Mouse (Mus musculus): ENCODE results near the gene Eme1. TPM values are rescaled to one million over a fixed set of nuclear protein-coding genes. Genes with fewer than 3 reads are reported as not detected.
A peak's percentile ranks its signal among the peaks of the same experiment; 100 is the strongest.
"Not testable (repeated sequence)": the region's sequence is repeated elsewhere in the genome, so short reads cannot be mapped to it uniquely, and the experiment has no call there.

Eme1 gene
- total RNA-seq (2018; cell fraction: chromatin; rRNA removed) = 10 to 100 TPM in 17 of 26 experiments, 1 to 10 TPM in 9; 5.1 to 54.9 (median 14.7) TPM
- 1 to 10 TPM in 15 of 26 experiments, under 1 TPM in 11; 0.61 to 1.7 (median 1.1) TPM for total RNA-seq (2018; cell fraction: cytosol; rRNA removed)
- 10 to 100 TPM in 9 of 26 experiments, 1 to 10 TPM in 17; 2.5 to 19.2 (median 7.1) TPM for total RNA-seq (2018; cell fraction: nucleus; rRNA removed)
- 0.60 to 4.3 TPM (median 1.5 TPM) in 3 replicates for polyA plus RNA-seq (2018)

DNA sequence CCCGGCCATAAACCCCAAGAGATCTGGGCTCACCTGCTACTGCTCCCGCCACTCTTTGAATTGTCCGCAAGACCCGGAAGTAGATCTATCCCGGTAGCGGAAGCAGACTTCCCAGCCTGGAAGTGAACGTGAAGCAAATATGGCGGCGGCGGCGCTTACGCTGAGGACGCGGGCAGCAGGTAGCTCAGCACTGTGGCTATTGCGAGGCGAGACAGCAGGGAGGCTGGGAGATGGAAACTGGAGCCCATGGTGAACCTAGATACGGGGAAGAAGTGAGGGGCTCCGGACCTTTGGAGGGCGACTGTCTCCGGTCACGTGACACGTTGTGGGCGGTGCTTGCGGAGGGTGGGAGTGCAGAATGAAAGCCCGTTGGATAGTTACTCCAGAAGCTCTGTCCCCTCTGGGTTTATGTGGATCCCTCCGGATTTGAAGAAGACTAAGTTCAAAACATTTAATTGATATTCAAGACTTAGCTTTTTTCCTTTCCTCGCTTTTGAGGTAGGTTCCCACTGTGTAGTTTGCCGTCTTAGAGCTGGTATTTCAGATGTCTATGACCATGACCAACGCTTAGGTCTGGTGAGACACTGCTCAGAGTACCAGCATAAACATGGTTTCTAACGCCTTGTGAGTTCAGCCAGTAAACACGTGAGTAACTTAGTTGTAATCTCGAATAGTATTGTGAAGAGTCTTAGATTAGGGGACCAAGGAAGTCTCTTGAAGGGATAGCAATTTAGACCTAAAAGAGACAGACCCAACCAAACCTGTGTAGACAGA is at the start of gene Eme1, which contains the start of gene Mrpl27:
Gene Eme1 (minus strand): TSS at position 302 of the 774 bp plus-strand sequence.
Gene Mrpl27 (plus strand): TSS at position 105 of the 774 bp plus-strand sequence.
- WGBS (ENCODE audit: missing documents) = under 1% methylated on average over 32 of the region's 32 CpGs
- Histone ChIP-seq H3K79me2 (ENCODE audit: inconsistent target) (peaks cover 46% of the 10 kb centered on the region), H3K36me3 (ENCODE audit: inconsistent target) (peaks cover 20% of the 10 kb centered on the region; the same call in 1 of the 2 replicates), H3K27ac (peak within 1 kb of the TSS; percentile 95), H3K4me3 (ENCODE audit: inconsistent target) (peak within 1 kb of the TSS; percentile 88)

DNA sequence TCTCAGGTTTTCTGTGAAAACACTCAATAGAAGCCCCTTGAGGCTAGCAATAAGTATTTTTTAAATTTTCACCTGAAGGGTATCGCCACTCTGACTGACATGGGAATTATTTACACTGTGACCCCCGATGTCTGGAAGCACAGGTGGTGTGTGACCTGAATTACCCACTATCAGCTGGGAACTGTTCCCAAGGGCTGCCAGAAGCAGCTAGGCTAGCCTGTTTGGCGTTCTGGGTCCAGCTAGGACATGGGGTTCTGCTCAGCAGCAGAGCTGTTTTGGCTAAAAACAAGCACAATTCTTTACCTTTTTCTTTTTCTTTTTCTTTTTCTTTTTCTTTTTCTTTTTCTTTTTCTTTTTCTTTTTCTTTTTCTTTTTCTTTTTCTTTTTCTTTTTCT is 48.4 kb upstream of the Eme1 start:
- Histone ChIP-seq H3K36me3 (ENCODE audit: inconsistent target) (no peaks in the 10 kb centered on the region), H3K27ac (no peak overlapping the region), H3K4me3 (ENCODE audit: inconsistent target) (no peak overlapping the region), H3K79me2 (ENCODE audit: inconsistent target) (no peaks in the 10 kb centered on the region)
- WGBS (ENCODE audit: missing documents) = 94% methylated on average over 3 of the region's 3 CpGs

DNA sequence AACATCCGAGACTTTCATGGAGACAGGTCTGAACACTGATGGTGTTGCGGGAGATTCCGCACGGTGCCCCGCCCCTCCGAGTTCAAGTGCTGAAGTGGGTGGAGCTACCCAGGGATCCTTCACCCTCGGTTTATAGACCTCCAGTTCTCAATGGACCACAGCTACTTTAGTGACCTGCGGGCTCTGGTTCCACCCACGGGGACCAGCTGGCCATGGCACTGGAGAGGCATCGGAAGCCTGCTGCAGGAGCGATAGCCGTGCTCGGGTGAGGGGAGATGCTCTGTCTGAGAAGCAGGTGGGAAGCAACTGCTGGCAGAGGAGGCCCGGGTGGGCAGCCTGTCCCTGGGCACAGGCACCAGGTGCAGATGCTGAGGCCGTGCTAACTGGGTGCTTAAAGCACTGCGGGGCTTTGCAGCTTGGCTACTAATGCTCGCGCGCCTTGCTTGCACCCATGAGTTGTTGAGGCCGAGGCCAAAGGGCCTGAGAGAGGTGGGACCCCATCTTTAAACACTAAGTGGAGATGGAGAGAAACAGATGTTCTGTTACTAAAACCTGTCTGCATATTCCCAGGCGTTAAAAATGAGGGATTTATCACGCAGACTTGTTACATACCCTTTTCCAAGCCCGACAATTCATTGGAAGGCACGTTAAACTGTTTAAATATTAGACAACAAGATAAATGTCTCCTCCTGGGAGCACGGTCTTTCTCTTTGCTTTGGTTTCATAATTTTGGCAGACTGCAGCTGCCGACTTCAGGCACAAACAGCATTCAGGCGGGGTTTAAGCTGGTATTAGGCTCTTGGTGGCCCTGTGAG is 47.8 kb upstream of the Eme1 start:
- no peak overlapping the region for H3K4me3 ChIP-seq (ENCODE audit: inconsistent target)
- H3K36me3 ChIP-seq (ENCODE audit: inconsistent target) = no peaks in the 10 kb centered on the region
- WGBS (ENCODE audit: missing documents) = 88% methylated on average over 27 of the region's 27 CpGs
- no peak overlapping the region for H3K27ac ChIP-seq
- no peaks in the 10 kb centered on the region for H3K79me2 ChIP-seq (ENCODE audit: inconsistent target)

DNA sequence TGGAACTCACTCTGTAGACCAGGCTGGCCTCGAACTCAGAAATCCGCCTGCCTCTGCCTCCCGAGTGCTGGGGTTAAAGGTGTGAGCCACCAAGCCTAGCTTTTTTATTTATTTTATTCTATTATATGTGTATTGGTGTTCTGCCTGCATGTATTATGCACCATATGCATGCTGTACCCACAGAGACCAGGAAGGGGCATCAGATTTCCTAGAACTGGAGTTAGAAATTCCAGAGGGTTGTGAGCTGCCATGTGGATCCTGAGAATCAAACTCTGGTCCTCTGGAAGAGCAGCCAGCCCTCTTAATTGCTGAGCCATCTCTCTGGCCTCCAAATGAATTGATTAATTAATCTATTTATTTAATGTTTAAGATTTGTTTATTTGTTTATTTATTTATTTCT is 45.6 kb upstream of the Eme1 start:
- H3K79me2 ChIP-seq (ENCODE audit: inconsistent target) = no peaks in the 10 kb centered on the region
- no CpG with 5 or more reads among the region's 3 CpGs for WGBS (ENCODE audit: missing documents)
- no peaks in the 10 kb centered on the region for H3K36me3 ChIP-seq (ENCODE audit: inconsistent target)
- no peak overlapping the region for H3K27ac ChIP-seq
- no peak overlapping the region for H3K4me3 ChIP-seq (ENCODE audit: inconsistent target)

DNA sequence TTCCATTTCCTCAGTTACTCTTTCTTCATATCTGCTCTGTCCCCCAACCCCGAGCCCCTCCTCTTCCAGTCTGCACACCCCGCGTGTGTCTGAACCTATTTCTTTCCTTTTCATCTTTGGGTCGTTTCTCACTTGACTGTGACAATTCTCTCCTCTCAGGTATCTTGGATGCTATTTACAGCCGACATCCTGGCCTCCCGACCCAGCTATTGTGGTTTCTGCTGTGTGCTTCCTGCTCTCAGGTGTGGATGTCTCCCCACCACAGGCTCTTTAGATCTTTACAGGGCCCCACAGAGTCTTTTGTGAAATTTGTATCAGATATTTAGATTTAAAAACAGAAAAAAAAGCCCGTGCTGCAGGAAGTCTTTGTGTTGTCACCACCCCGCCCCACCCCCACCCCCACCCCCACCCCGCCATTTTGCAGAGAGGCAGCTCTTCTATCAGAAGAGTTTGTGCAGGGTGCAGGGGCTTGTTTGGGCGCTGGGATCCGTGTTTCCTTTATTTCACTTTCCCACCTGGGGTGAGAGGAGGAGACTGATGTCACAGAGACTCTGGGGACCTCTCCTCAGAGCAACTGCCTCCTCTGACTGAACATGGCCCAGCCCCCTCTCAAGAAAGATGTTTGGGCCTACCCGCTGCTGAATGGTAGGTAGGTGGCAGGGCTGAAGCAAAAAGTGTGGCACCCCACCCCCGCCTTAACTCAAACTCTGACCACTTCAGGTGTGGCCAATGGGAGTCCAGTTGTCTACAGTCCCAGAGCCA is 44.1 kb upstream of the Eme1 start:
- H3K27ac ChIP-seq = no peak overlapping the region
- no peaks in the 10 kb centered on the region for H3K79me2 ChIP-seq (ENCODE audit: inconsistent target)
- H3K4me3 ChIP-seq (ENCODE audit: inconsistent target) = no peak overlapping the region
- no peaks in the 10 kb centered on the region for H3K36me3 ChIP-seq (ENCODE audit: inconsistent target)
- 55% methylated on average over 13 of the region's 13 CpGs for WGBS (ENCODE audit: missing documents)

DNA sequence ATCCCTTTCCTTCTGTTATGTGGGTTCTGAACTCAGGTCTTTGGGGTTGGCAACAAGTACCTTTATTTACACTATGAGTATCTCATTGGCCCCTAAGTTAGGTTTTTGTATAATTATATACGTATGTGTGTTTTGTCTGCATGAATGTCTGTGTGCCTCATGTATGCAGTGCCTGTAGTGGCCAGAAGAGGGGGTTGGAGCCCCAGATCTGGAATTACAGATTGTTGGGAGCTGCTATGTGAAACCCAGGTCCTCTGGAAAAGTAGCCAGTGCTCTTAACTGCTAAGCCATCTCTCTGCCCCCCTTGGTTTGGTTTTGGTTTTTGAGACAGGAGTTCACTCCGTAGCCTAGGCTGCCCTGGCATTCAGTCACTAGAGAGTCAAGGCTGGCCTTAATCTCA is 43.4 kb upstream of the Eme1 start:
- Histone ChIP-seq H3K79me2 (ENCODE audit: inconsistent target) (no peaks in the 10 kb centered on the region), H3K36me3 (ENCODE audit: inconsistent target) (no peaks in the 10 kb centered on the region), H3K4me3 (ENCODE audit: inconsistent target) (no peak overlapping the region), H3K27ac (no peak overlapping the region)
- 91% methylated on average over 2 of the region's 2 CpGs for WGBS (ENCODE audit: missing documents)

DNA sequence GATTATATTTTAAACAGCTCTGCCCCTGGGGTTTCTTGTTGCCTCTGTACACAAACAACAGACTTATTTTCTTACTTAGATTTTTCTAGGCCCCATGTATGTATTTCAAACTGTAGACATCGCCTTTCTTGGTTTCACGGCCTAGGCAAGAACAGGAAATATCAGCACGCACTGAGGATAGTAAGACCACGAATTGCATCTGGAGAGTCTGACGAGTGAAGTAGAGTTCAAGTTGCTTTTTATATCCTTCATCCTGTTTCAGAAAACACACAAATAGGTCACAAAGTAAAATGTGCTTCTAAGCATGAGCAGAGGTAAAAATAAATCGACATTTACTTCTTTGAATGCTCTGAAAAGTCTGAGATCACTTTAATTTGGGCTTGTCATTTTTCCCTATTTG is 41.7 kb upstream of the Eme1 start:
- 46% methylated on average over 6 of the region's 6 CpGs for WGBS (ENCODE audit: missing documents)
- Histone ChIP-seq H3K4me3 (ENCODE audit: inconsistent target) (no peak overlapping the region), H3K79me2 (ENCODE audit: inconsistent target) (no peaks in the 10 kb centered on the region), H3K36me3 (ENCODE audit: inconsistent target) (no peaks in the 10 kb centered on the region), H3K27ac (no peak overlapping the region)

DNA sequence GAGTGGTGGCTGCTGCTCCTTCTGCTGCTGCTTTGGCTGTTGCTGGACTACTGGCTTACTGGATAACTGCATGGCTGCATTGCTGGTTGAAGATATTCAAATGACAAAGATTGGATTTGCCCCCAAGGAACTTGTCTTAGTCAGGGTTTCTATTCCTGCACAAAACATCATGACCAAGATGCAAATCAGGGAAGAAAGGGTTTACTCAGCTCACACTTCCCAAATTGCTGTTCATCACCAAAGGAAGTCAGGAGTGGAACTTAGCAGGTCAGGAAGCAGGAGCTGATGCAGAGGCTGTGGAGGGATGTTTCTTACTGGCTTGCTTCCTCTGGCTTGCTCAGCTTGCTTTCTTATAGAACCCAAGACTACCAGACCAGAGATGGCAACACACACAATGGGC is 38.7 kb upstream of the Eme1 start:
- peak overlapping the region; percentile 68 for H3K27ac ChIP-seq
- not testable (repeated sequence) for H3K36me3 ChIP-seq (ENCODE audit: inconsistent target); H3K79me2 ChIP-seq (ENCODE audit: inconsistent target); H3K4me3 ChIP-seq (ENCODE audit: inconsistent target)

DNA sequence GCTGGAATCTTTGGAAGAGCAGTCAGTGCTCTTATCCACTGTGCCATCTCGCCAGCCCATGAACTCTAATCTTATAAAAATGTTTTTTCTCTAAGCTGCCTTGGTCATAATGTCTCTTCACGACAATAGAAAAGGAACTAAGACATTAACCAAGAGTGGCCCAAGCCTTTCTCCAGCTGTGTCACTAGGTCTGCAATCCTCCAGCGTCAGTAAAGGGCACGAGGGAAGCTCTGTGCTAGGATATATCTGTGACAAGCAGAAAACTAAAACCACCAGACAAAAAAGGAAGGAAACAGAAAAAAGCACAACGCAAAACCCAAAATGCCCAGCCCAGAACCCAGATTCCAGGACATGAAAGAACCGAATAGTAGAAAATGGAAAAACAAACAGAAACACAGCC is 33.4 kb upstream of the Eme1 start:
- Histone ChIP-seq H3K79me2 (ENCODE audit: inconsistent target) (no peaks in the 10 kb centered on the region; the same call in 1 of the 2 replicates), H3K4me3 (ENCODE audit: inconsistent target) (no peak overlapping the region), H3K27ac (peak overlapping the region; percentile 94), H3K36me3 (ENCODE audit: inconsistent target) (no peaks in the 10 kb centered on the region)
- WGBS (ENCODE audit: missing documents) = 10% methylated on average over 6 of the region's 6 CpGs

DNA sequence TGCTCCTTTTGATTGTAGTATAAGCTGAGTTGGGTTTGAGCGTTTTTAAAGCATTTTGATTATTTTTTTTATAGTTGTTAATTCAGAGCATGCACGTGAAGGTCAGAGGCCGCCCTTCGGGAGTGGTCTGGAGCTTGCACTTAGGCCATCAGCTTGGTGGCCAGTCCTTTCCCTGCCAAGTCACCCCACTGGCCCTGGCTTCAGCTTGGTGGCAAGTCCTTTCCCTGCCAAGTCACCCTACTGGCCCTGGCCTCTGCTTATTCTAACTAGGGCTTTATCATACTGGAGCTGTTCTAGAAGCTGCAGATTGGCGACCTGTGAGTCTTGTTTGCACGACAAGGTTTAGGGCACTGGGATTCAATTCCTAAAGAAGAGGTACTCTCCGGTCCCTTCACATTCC is 28.7 kb upstream of the Eme1 start:
- WGBS (ENCODE audit: missing documents) = 91% methylated on average over 7 of the region's 7 CpGs
- Histone ChIP-seq H3K36me3 (ENCODE audit: inconsistent target) (no peaks in the 10 kb centered on the region), H3K27ac (peak overlapping the region; percentile 76), H3K79me2 (ENCODE audit: inconsistent target) (peaks cover 6% of the 10 kb centered on the region; the same call in 1 of the 2 replicates), H3K4me3 (ENCODE audit: inconsistent target) (no peak overlapping the region)

DNA sequence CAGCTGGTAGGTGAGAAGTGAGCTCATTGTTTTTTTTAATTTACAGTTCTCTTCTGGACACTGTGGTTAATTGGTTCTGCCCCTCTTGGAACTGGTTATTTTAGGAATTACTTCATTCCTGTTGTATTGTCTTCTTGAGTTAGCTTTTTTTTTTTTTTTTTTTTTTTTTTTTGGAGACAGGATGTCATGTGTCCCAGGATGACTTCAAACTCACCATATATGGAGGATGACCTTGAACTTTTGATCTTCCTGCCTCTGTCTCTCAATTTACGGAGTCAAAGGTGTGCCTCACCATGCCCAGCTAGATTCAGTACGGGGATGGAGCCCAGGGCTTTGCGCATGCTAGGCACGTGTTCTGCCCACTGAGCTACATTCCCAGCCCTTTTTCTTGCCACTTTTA is 27.9 kb upstream of the Eme1 start:
- WGBS (ENCODE audit: missing documents) = 85% methylated on average over 4 of the region's 4 CpGs
- Histone ChIP-seq H3K79me2 (ENCODE audit: inconsistent target) (peaks cover 9% of the 10 kb centered on the region), H3K36me3 (ENCODE audit: inconsistent target) (no peaks in the 10 kb centered on the region), H3K27ac (peak overlapping the region; percentile 76), H3K4me3 (ENCODE audit: inconsistent target) (no peak overlapping the region)

DNA sequence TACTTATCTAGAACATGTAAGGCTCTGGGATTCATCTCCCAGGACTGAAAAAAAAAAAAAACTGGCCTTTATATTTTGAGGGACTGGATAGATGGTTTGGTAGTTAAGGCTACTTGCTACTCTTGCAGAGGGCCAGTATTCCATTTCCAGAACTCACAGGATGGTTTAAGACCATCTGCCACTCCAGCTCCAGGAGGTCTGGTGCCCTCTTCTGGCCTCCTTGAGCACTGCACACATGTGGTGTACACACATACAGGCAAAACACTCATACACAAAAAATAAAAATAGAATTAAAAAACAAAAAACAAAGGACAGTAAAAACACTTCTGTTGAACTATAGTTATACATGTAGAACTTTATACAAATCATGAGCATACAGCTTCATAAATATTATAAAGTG is 26.9 kb upstream of the Eme1 start:
- peaks cover 19% of the 10 kb centered on the region for H3K79me2 ChIP-seq (ENCODE audit: inconsistent target)
- H3K36me3 ChIP-seq (ENCODE audit: inconsistent target) = no peaks in the 10 kb centered on the region
- H3K4me3 ChIP-seq (ENCODE audit: inconsistent target) = no peak overlapping the region
- peak overlapping the region; percentile 76 for H3K27ac ChIP-seq

DNA sequence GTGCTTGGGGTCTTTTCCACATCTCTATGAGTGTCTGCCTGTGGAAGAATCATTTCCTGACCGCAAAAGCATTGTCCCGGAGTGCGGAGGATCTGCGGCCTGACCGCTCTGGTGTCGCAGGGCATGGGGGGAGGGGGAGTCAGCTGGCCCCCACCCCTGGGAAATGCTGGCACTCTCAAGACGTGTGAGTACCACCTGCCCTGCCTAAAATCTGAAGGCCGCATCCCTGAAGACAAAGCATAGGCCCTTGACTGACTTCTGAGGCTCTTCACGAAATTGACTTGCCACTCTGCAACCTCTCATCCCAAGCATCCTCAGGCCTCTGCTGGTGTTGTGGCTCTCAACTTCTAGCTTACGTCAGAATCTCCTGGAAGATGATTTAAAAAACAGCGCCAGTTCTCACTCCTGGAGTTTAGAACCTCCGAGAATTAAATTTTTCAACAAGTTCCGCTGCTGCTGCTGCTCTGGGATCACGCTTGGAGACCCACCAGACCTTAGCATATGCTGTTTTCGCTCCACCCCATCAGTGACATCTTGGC is 23.9 kb upstream of the Eme1 start:
- Histone ChIP-seq H3K4me3 (ENCODE audit: inconsistent target) (peak overlapping the region; percentile 41), H3K36me3 (ENCODE audit: inconsistent target) (no peaks in the 10 kb centered on the region; the same call in 1 of the 2 replicates), H3K27ac (peak overlapping the region; percentile 46), H3K79me2 (ENCODE audit: inconsistent target) (peaks cover 48% of the 10 kb centered on the region)
- 45% methylated on average over 15 of the region's 15 CpGs for WGBS (ENCODE audit: missing documents)
